Mouse (Mus musculus): ENCODE measurements around the gene Cacna2d1. TPM values are rescaled to one million over a fixed set of nuclear protein-coding genes. Genes with fewer than 3 reads are reported as not detected.

The Cacna2d1 gene
- not detected for polyA plus RNA-seq (2017; shearing (Covaris generic))

DNA sequence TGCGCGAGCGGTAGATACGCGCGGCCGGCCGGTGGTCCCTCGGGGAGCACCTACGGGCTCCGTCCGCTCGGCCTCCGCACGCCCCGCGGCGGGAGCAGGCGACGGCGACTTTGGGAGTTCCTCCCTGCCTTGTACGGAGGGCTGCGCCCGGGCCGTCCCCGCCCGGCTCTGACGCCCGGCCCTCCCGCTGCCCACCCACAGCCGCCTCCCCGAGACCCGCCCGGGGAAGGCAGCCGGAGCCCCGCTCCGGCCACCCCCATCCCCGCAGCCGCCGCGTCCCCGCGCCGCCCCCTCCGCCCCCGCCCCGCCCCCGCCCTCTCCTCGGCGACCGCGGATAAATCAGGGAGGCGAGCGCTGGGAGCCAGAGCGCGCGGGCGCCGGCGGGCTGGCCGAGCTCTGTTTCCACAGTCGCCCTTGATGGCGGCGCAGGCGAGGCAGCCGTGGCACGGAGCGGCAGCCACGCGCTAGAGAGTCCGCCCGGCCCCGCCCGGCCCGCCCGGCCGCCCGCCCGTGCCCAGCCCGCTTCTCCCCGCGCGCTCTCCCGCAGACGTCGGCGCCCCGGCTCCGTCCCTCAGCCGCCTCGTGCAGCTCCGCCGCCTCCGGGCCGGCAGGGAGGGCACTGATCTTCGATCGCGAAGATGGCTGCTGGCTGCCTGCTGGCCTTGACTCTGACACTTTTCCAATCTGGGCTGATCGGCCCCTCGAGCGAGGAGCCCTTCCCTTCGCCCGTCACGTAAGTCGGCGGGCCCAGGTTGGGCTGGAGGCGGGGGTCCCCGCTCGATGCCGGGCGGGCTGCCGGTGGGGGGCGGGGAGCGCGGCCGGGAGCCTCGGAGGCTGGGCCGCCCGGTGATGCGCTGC, at the start of gene Cacna2d1:
TSS of gene Cacna2d1 (plus strand) at position 316 of the 858 bp plus-strand sequence.
- no peak for ATAC-seq

DNA sequence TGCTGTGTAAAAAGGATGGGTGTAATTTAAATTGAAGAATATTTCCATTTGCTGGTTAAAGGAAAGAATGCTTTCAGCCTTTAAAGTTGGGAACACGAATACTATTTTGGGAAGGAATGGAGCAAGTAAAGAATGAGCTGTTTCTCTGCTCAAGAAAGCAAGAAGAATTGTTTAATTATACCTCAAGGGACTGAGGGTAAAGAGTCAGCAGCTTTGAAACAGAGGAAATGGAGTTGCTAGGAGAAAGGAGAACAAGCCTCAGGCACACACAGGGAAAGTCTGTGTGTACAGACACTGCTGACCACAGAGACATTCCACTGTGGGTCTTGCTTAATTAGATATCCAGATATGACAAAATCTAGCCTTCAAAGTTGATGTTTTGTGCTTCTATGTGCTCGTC, 39.4 kb upstream of the Cacna2d1 start:
- no peak for ATAC-seq

DNA sequence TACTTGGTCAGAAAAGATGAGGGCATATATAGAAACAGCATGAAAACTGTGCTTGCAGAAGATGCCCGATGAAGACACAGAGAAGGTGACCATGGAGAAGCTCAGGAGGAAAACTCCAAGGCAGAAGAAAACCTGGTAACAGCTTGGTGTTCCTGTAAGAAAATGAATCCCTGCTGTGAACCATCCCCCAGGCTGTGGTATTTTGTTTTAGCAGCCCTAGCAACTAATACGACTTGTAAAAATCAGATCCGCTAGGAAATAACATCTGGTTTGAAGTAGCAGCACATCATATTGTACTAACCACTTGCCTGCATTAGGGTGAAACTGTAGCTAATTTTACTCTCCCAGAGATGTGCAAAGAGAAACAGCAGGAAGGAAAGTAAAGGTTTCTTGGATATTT, 37.8 kb upstream of the Cacna2d1 start:
- ATAC-seq = no peak

DNA sequence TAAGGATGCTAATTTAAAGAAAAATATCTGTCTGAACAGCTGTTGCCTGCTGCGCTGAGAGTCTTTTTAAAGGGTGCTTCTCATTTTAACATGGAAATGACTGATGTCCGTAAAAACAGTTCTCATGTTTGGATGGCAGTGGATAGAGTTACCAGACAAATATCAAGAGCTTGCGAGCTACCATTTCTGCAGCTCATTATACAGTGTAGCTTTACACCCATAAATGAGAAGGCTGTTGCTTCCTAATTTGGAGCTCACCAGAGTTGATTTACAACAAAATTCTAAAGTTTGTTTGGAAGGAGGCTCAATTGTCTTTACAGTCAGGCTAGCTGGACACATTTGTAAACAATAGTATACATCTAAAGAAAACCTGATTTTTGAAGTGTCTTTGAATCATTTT, 28.0 kb upstream of the Cacna2d1 start:
- ATAC-seq = no peak

DNA sequence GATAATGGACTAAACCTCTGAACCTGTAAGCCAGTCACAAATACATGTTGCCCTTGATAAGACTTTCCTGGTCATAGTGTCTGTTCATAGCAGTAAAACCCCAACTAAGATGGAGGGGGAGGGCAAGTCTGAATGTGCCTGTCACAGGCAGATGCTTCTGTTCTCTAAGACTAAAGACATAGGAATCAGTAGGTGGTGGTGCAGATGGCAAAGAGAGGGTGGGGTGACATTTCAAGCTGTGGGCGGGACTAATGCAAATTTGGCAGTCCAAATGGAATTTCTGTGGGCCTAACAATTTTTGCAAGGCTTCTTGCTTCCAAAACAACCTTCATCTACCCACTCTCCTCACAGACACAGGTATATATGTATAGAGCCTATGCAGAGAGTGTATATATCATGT, 19.6 kb upstream of the Cacna2d1 start:
- ATAC-seq = no peak

DNA sequence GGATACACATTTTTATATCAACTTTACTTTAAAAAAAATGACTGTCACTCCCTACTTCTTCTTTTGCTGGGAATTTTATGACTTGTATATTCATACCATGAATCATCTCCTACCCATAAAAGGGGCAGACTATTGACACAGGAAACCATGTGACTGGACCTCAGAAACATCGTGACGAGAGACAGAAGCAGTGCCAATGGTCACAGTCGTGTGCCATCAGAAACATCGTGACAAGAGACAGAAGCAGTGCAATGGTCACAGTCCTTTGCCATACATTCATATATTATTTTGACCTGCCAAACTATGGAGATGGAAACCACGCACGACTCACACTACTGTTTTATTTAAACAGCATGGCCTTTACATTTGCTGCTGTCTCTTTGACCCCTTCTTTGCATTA, 6.0 kb upstream of the Cacna2d1 start:
- ATAC-seq = no peak

DNA sequence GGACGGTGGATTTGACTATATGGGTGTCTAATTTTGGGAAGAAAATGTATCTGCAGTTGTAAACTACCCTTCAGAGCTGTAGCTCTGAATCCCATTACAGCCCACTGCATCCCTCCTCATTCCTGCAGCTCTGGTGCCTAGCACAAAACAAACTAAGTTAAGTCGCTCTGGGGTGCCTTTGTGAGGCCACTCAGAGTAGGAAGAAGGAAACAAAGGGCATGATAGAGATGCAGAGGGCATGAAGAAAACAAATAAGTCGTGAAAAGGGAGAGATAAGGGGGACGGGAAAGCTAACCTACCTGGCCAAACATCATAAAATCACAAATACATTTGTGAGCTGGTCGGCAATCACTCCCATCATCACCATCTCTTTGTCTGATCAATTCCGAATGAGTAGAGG, 1.5 kb upstream of the Cacna2d1 start:
- ATAC-seq = no peak

DNA sequence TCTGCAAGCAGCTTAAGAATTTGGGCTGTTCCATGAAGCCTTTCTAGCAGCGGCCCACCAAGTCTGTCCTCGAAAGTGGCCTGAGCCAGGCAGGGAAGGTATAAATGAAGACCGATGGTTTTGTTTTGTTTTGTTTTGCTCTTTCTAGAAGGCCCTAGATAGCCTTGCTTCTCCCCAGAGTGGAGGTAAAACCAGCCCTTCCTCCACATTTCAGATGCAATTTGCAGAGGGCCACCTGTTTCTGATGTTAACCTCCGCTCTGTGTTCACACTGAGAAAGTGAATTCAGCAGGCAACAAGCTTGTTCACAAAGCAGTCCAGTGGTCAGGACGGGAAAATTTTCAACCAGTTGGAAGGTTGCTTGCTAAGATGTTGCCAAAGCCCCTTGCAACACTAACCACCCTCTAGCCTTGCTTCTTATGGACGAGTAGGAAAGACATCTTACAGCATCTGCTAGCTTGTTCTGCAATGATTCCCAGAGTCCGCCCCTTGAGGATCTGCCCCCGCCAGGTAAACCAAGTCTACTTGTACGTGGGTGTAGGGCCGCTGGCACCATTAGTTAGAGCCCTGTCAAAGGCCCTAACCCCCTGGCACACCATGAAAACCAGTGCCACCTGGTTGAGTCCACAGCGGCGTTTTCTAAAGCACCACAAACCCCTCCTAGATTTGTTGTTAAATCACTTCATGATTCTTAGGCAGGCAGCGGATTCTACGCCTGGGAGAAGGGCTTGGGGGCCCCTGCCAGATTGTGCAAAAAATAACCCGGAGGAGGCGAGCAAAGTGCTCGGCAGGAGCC, 713 bp upstream of the Cacna2d1 start:
- ATAC-seq = no peak

DNA sequence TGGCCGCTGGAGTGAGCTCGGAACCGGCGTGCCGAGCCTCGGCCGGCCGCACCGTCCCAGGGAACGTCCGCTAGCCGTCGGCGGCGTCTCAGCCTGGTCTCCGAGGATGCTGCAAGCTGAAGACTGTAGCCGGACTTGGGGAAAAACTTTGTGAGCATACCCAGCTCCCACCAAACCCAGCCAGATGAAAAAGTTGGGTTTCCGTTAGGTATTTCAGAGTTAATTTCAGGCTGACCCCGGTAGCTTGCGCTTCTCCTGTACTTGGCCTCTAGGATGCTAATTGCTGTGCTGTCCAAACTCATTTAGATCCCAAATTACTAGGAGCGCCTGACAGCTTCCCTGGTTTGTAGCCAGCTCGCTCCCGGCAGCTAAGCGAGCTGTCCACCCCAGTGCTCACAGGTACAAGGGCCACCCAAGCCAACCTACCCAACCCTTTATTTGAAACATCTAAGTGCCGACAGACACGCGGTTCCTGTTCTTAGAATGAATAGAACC, 790 bp downstream of the Cacna2d1 start:
- no peak for ATAC-seq

DNA sequence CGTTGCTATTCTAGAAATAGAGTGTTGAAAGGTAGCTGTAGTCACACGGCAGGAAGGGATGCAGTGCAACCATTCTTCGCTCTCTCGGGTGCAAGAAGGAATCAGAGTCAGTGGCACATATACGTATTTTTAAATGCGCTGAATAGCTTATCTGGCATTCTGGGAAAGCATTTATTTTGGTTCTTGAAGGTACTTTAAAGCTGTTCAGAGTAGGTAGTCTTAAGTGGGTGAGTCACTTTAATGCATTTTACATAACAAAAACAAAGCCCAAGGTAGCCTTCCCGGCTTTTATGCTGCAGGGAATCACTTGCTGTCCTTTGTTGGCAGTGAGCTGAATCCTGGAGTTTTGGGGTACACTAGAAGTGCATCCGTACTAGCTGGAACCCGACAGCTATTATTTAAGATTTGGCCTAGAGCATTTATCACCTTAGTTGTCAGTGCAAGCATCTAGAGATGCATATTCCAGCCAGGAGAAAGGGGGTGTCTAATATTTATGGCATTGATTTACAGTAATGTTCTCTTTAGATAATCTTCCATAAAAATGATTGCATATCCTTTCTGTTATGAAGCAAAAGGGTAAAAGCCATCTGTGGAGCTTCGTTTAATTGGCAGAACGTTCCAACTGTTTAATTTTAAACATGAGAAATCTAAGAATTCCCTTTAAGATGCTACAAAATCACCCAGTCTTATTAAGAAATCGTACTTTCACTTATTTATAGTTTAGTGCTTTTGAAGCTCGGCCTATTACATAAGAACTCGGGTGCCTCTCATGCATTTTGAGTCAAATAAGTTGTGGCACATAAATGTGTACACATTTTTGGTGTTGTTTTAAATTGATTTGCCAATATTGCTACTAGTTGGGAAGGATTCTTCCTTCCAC, 1.6 kb downstream of the Cacna2d1 start:
- ATAC-seq = no peak

DNA sequence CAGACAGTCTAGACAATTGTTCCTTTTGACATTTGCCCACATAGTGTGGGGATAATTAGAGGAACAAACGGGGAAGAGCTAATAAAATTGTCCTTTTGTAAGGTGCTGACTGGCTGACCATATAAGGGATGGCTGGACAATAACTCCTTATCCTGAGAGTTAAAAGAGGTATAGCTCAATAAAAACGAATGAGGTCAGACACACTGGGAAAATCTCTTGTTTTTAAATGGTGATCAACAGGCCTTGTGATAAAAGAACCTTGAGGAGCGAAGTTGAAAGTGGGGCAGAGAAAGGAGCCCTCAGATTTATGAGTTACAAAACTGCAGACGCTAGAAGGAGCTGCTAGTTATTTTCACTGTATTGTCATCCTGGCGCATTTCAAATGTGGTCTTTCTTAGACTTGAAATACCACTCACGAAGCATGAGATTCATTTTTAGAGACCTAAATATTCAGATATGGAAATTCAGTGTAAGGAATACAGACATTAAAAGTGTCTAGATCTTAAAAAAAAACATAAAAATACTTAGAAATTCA, 6.8 kb downstream of the Cacna2d1 start:
- ATAC-seq = no peak

DNA sequence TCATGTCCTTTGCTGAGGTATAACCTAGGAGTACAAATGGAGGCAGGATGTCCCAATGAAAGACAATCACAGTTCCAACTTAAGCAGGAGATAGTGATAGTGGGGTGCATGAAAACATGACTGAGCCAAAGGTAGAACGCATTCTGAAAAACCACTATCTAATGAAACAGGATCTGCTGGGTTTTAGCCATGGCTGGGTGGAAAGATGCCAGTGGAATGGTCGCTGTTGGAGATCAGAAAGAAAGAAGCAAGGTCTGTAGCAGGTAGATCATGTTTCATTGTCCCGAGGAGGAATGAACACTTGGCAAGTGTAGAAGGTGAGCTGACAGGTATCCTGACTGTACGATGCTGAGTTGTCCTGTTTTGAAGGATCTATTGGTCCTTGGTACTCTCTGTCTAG, 7.6 kb downstream of the Cacna2d1 start:
- no peak for ATAC-seq

DNA sequence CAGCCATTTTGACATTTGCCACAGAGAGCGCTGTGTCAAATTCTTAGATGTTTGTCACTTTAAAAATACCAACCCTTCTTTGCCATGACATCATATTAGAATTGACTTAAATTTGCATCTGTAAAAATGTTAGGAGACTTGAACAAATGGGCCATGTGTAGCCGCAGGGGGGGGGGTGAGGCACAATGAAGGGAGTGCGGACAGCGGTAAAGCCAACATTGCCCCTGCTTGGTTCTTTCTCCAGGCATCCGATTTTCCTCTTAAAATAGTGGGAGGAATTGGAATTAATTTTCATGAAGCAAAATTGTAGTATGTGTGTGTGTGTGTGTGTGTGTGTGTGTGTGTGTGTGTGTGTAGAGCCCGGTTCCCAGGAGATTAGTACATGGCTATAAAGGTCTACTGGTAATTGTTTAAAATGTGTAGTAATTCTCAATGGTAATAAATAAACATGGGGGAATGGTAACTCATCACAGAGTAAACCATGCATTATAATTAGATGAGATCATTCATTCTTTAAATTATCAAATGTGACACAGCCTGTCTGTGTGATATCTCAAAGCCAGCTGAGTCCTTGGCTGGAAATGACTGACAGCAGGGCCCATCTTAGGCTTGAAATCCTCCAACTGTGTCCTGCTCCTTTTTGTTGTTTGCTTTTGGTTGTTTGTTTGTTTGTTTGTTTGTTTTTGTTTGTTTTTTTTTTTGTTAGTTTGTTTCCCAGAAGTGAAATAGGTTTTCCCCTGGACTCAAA, 14.0 kb downstream of the Cacna2d1 start:
- ATAC-seq = no peak

DNA sequence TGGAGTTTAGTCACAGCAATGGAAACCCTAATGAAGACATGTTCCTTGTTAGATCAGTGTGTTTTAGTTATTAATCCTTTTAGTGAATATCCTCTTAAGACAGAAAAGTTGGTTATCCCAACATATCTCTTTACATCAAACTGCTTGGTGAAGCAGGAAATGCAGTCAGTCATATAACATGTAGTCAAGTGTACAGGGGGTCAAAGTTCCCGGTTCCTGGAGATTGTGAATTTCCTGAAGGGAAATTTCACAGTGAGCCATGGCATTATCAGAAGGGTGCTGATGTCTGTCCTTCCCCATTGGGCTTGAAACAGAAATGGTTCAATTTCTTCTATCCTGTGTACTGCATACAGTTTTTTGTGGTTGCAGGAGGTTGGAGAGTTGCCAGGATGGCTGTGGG, 25.3 kb downstream of the Cacna2d1 start:
- no peak for ATAC-seq

DNA sequence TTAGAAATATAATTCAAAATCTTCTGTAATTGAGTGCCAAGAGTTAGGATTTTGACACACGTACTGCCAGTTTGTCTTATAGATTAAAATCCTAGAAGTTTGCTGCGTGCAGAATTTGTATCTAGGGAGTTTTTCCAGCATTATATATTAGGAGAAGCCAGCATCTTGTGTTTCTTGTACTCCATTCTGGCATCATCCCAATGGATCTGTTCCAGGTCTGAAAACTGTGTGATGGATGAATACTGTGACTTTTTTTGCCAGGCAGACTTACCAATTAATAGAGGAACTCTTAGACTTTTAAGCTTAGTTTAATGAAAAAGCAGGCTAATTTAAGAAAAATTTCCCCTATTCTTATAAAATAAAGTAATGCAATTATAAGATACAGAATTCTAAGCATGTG, 27.4 kb downstream of the Cacna2d1 start:
- no peak for ATAC-seq

DNA sequence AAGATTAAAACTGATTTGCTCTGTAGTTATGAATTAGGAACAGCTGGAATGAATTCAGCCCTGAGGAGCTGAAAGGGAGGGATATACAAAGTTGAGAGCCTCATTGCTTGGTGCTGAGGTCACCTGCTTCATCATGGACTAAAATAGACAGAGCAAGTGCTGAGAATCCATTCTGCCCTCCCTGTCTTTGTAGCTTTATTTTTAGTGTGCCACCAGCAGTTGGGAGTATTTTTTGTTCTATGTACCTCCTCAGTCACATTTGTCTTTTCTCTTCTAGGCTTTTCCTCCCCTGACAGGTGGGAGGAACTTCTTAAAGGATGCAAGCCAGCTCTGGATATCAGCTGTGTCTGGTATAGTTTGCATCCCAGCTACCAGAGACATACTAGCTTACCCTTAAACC, 32.4 kb downstream of the Cacna2d1 start:
- no peak for ATAC-seq

DNA sequence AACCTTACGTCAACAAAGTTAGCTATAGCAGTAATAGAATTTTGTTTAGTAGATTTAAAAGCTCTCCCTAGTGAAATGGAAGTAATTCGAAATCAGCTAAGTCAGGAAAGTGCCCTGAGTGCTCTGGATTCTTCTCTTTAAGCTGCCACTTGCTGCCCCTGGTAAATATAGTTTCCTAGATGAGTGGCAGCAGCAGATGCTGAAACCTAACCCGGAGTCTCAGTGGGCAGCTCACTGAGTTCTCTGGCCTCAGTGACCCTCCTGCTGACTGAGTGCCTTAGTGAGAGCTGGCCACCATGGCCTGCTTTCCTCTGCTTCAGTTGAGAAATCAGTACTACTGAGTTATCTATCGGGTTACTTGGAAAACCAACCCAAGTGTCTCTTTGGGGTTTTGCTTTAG, 37.3 kb downstream of the Cacna2d1 start:
- no peak for ATAC-seq

DNA sequence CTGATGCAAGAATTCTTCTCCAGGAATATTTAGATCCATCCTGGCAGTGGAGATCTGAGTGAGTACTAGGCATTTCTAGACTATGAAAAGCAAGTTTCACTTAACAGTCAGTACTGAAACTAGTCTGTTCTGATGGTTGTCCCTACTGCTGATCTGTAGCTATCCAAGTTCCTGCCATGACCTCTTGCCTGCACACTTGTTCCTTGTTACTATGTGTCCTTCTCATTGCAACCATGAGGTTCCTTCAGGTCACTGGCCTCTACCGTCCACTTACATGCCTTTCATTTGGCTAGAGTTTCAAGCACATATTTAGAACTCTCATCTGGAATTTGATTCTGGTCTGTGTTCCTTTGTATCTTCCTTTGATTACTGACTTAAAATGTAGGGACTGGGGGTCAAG, 37.9 kb downstream of the Cacna2d1 start:
- ATAC-seq = no peak

DNA sequence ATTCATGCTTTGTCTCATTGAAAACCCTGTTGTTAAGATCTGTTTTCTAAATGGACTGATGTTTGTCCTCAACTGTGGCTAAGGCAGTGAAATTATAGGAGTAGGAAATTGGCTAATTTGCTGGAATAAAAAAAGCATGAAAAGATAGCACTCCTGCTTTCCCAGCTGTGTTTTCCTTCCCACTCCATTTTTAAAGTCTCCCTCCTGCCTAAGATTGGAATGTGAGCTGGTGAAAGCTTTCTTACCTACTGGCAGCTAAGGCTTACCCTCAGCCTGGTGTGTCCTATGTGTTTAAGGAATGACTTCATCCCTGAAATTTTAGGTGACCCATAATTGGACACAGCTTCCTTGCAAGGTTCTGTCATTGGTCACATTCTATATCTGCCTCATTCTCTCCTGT, 40.2 kb downstream of the Cacna2d1 start:
- no peak for ATAC-seq

DNA sequence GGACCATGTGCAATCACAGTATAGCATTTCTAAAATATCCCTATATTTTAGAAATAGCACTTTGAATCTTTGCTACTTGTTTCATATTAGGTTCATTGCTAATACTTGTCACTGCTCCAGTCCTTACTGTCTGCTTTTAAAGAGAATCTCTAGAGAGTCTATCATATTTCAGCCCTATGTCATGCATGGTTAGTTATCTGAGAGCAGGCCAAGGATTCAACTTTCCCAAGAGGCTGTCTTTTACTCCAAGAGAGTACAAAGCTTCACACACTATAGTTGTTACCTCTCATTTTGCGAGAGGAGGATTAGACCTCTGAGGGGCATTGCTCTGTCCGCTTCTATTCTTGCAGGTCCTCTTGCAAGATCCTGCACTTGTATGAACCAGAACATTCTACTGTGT, 44.7 kb downstream of the Cacna2d1 start:
- no peak for ATAC-seq

DNA sequence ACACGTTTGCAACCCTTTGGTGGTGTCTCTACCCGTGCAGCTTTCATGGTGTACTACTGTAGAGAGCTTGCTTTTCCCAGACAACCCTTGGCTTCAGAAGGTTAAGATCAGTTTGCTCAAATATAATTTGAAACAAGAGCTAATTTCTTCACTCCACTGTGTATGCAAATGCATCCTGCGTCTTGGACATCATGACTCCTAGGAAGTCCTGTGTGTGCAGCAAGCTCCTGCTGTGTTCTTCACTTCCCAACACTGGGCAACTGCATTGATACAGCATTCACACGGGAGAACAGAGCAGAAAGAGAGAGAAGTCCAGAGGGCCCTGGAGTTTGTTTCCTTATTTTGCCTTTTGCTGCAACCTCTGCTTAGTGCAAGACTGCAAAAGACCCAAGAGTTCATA, 48.1 kb downstream of the Cacna2d1 start:
- ATAC-seq = no peak

DNA sequence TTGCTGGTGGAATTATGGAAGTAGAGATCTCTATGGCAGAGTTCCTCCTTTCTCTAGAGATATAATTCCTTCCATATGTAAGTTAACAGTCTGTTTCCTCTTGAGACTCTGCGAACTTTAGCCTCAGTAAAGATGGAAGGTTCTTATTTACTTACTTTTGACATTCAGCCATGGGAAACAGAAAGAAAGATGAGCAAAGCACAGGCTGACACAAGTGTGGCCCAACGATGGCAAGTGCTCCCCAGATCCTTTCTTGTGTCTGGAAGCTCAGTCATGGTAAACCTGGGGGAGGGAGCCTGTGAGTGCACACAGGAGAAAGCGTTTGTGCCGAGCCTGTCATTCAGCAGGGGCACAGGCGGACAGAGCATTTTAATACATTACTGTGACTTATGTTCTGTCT, 48.9 kb downstream of the Cacna2d1 start:
- ATAC-seq = no peak
